Mouse (Mus musculus): ENCODE data around the gene Kif5c.

Gene Kif5c

DNA sequence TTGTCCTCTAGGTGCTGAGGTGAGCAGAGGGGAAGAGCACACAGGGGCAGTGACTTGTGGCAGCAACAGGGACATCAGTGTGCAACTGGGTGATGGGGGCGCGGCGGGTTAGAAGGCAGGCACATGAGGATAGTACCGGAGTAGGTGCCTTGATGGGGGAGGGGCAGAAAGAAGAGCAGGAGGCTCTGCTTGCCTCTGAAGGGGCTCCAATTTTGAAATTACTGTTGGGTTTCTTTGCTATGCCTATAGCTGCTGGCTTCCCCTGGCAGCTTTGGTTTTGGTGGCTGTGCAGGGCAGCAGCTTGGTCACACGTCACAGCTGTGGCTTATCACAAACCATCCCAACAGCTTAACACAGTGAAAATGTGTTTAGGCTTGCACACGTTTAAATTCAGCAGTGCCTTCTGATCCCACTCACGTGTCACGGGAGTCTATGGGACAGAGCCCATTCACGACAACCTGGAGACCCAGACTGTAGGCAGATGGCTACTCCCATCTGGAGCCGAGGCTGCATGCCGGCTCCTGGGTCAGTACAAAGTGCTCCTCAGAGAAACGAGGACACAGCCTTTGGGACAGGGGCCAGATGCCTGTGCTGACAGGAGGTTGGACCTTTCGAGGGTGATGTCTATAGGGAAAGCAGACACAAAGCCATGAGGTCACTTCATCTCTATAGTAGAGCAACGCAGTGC lies 126.1 kb downstream of the Kif5c start:
- no peak for DNase-seq (ENCODE audit: low read depth, low spot score)

DNA sequence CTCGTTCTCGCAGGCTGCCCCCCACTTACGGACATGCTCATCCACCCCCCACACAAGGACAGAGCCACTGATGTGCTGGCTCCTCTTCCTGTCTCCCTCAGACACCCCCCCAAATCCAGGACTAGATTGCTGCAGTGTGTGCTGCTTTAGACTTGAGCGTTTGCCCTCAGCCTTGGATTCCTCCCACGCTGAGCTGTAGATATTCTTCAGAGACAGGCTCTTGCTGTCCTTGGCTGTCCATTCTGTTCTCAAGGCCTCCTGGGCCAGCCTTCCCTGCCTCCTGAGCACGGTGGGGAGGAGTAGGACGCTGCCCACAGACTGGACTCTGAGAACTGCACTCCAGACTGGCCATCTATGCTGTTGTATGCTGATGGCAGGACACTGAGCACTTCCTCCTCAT lies 127.8 kb downstream of the Kif5c start:
- no peak for DNase-seq (ENCODE audit: low read depth, low spot score)

DNA sequence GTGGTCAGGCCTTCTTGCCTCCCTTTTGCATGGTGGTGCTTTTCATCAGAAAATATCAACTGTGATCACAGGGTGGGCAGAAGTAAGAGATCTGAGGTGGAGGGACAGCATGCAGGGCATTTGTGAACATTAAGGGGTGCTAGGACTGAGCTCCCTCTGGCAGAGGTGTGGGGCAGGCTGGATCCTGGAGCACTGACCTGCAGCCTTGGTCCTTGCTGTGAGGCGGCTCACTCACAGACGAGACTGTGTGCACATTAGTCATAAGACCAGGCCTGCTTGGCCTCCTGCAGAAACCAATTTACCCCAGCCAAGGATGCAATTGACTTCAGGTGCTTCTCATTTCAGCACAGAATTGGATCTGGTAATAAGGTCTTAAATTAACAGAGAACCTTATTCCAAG lies 128.6 kb downstream of the Kif5c start:
- DNase-seq (ENCODE audit: low read depth, low spot score), result no peak

DNA sequence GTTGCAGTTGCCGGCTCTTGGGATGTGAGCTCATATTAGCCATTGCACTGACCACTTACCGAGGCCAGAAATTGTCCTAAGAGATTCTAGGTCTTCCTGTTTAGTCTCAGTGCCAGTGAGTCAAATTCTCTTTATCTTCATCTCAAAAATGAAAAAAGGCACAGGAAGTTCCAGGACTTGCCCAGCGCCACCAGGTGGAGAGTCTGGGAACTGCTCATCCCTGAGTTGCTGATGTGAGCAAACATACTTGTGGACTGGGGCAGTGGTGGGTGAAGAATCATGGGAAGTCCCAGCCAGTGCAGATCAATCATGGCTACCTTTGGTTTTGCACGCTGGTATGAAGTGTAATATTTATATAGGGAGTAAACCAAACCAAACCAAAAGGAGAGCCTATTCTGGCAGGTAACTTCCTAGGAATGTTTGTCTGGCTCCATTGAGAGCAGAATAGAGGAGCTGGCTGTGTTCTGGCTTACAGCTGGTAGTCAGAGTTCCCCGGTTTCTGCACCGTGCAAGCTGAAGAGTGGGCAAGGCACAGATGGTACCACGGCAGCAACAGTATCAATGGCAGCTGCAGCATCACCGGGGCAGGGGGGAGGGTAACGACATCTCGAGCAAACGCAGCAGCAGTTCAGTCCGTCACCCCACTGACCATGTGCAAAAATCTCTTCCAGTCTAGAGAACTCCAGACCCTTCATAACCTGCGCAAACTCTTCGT lies 129.7 kb downstream of the Kif5c start:
- DNase-seq (ENCODE audit: low read depth, low spot score), result no peak

DNA sequence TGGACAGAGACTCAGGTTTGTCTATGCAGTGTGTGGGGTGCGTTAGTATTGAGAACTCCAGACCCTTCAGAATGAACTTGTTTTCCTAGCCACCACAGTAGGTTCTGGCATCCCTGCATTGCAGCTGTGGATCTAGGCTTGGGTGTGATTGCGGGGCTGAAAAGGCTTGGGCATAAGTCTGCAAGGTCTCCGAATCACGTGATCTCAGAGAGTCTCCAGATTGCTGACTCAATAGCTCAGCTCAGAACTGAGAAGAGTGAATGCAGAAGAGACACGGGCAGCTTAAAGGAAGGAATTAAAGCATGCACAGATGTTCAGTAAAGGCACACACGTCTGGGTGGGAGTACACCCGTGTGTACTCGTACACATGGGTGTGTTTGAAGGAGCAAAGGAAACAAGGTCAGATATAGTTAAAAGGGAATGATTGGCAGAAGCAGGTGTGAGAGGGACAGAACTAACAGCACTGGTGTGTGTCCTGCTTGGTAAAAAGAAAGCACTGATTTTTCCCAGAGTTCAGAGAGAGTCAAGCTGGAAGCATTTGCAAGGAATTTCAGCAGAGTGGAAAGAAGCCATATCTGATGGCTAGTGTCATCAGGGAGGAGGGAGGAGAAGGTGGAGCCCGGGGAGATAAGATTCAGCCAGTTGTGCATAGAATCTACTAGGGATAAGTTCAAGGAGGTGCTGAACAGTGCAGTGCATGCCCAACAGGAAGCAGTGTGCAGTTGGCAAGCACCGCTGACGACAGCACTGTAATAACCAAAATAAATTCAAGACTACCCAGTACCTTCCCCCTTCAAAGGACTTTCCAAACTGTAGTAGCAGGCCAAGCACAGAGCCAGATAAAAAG lies 130.9 kb downstream of the Kif5c start:
- no peak for DNase-seq (ENCODE audit: low read depth, low spot score)

DNA sequence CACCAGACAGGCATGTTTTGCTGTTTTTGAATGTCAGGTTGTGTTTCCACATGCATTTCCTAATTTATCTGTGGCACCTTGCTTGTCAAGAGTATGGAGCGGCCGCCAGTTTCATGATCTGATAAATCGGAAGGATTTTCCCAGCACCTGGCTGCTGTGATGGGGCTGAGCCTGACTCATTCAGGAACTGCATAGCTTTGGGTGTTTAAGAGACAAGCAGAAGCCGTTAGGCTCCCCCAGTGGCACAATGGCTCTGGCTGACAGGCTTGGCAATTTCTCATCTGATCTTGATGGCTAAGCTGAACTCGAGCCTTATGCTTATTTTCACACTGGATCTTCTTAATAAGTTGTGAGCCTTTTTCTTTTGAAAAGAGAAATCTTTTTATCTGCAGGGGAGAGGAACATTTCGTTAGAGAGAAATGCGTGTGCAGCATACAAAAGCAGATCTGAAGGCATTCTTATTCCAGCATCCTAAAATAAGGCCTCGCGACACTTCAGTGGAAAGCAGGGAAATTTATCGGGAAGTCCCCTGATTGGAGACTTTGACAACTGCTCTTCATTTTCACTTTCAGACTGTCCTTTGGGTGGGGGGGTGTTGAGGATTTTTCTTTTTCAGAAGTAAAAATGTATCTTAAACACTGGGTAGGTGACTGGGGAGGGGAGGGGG lies 132.6 kb downstream of the Kif5c start:
- DNase-seq (ENCODE audit: low read depth, low spot score), result no peak

DNA sequence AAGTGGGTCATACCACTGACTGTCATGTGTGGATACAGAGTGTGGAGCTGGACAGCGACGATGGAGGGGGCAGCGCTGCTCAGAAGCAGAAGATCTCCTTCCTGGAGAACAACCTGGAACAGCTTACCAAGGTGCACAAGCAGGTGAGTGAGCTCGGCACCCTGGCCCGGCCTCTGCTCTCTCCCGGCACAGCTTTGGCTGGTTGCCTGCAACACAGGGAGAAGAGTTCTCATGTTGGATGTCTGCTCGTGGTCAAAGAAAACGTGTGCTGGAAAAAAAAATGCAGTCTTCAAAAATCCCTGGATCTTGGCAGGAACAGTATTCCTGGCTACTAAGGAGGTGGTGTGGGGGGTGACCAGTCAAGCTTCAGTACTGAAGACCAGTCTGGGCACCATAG lies 133.1 kb downstream of the Kif5c start:
- DNase-seq (ENCODE audit: low read depth, low spot score), result no peak

DNA sequence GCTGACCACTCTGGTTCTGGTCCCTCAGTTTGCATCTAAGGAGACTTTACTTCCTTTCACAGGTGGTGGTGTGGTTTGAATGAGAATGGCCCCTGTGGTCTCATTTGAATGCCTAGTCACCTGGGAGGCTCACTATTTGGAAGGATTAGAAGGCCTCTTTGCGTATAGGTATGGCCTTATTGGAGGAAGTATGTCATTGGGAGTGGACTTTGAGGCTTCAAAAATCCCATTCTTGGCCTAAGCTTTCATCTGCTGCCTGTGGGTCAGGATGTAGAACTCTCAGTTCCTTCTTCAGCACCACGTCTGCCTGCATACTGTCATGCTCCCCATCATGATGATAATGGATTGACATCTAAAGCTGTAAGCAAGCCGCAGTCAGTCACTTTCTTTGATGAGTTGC lies 134.0 kb downstream of the Kif5c start:
- DNase-seq (ENCODE audit: low read depth, low spot score), result no peak

DNA sequence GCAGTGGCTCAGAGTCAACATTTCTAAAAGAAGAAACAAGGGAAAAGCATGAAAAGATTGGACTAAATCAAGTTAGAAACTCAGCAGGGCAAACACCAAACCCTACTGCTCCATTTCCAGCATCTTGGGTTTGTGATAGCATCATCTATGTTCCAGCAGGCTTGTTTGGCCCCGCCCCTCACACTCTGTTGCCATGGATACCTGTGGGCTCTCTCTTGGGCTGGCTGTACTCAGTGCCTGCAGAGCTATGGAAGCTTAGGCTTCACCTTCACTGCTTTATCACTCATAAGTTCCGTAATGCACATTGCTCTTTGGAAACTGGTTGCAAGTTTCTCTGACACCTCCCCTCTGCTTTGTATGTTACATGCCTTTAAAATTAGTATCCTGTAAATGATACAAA lies 136.0 kb downstream of the Kif5c start:
- no peak for DNase-seq (ENCODE audit: low read depth, low spot score)

DNA sequence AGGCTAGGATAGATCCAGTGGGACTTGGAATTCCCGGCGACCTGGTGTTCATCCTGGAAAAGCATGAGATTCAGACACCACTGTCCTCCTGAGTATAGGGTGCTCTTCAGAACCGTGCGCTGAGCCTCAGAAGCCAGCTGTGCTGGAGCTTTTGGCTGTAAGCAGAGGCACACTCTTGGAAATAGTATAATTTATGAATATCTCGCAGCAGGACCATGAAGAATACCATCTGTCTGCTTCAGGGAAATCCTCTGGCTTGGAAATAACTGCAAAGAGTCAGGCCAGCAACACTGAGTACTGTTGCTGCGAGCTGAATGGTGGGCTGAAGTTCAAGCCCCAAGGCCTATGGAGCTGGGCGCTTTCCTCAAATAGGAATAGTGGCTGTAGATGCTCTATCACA lies 138.5 kb downstream of the Kif5c start:
- no peak for DNase-seq (ENCODE audit: low read depth, low spot score)

DNA sequence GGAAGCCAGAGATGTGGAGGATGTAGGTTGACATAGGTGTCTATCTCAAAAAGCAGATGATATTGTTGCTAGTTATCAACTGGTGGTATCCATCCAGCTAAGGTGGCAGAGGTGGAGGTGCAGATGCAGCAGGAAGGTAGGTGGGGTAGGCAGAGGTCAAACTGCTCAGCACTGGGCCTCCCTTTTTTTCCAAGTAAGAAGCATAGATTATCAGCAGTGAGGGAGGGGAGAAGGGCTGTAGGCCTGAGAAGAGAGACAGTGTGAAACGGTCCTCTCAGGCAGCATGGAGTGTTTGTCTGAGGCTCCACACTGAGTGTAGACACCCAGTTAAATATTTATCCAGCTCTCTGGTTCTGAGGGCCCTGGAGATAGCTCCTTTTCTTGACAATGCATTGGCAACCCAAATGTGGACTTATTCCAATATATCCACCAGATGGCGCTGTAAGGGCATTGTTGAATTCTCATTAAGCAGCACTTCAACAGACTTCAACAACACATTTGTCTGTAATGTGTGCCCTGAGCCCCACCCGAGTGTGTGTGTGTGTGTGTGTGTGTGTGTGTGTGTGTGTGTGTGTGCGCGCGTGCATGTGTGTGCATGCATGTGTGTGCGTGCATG lies 145.3 kb downstream of the Kif5c start:
- DNase-seq (ENCODE audit: low read depth, low spot score), result no peak

DNA sequence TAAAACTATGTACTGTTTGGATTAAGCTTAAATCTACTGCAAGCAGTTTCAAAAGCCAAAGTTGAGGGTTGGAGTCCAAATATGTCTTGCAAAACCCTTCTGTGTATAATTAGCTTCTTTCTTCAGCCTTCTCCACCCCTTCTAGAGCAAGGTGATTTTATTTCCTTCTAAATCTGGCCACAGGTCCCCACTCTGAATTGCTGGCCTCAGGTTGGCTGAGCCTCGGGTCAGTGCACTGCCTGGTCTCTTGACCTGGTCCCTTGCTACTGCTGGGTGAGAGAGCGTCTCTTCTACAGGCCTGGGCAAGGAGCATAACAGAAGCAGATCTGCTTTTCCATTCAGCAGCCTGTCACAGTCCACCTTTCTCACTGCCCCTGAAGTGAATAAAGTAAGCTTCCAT lies 149.8 kb downstream of the Kif5c start:
- no peak for DNase-seq (ENCODE audit: low read depth, low spot score)

DNA sequence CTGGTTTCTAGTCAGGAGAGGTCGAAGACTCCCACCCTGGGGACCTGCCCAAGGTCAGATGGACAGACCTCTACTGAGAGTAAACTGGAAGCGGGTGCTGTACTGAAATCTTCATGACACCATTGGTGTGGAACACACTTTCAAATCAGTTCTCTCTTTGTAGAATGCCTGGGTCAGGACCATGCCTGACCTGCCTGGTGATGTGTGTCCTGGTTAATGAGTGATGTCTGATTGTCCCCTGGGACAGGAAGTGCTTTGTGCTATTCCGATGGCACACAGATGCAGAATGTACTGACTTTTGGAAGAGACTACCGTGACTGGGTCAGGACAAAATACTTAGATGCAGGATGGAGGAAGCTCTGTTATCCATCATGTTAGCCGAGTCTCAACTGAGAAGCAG lies 151.3 kb downstream of the Kif5c start:
- no peak for DNase-seq (ENCODE audit: low read depth, low spot score)

DNA sequence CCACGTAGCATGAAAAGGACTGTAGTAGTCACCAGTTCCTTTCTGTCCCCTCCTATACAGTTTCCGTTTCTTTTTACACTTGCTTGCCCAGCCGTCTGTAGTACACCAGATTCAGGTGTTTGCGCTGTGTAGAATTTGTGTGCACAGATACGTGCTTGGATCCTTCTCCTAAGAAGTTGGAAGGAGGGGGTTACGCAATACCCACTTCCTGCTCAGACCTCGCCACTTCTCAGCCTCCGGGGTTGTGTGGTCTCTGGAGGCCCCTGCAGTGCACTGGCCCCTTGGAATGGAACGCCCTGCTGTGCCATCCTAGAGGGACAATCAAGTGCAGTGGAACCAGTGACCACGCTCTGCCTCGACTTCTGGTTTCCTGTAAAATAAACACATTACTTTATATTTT lies 152.1 kb downstream of the Kif5c start:
- DNase-seq (ENCODE audit: low read depth, low spot score), result no peak

DNA sequence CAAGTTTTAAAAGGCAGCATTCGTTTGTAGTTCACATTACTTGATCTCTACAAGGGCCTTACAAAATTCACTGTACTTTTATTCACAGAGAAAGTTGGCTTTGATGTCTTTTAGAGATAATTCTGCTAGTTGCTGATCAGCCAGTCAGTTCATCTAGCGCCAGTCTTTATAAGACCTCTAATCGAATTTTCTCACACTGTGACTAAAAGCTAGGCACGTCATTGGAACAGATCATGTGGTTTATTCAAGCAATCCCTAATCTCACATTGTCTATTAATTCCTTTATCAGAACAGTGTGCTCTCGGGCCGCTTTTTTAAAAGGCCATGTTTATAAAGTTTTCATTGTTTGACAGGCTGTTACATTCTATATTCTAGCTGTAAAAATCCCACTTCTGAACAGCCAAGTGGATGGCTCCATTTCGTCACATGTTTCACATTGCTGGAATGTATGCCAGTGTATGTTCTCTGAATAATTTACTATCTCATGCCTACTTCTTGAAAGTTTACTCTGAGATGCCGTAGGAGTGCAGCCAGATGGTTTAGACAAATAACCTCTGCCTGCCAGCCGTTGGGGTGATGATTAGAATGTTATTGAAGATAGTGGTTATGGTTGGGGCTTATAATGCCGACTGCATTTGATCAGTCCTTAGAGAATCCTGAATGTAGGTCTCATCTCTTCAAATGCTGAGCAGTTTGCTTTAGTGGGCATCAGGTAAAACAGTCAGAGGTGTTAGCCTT lies 154.3 kb downstream of the Kif5c start:
- DNase-seq (ENCODE audit: low read depth, low spot score), result no peak

DNA sequence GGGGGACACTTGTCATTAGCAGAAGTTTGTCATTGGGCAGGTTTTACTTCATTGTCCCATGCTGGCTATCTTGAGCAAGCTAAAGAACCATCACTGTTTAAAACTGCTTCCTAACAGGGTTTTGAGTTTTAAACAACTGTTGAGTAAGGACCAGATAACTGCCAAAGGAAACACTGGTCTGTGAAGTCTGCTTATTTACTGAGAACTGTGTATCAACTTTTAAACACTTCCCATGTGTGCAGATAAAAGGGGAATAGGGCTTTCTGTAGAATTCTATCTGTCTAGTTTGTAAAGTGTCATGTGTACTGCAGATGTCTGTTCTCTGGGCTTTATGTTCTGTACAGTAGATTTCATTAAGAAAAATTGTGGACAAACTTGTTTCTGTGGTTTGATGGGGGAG lies 155.1 kb downstream of the Kif5c start:
- no peak for DNase-seq (ENCODE audit: low read depth, low spot score)

DNA sequence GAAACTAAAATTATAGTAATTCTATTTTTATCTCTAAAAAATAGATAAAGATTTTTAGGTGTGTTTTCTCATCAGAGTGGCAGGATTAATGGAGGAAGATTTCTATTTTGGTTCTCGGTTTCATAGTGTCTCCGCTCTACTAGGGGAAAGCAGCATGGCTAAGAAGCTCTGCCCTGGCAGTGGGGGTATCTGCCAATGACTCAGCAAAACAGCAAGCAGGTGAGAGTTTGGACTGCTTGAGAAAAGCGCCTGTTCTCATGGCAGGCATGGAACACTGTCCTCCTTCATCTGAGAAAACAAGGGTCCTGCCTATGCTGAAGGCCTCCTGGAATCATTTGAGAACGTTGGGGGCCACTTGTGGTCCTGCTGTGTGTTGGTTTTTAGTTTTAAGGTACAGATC lies 156.1 kb downstream of the Kif5c start:
- no peak for DNase-seq (ENCODE audit: low read depth, low spot score)

DNA sequence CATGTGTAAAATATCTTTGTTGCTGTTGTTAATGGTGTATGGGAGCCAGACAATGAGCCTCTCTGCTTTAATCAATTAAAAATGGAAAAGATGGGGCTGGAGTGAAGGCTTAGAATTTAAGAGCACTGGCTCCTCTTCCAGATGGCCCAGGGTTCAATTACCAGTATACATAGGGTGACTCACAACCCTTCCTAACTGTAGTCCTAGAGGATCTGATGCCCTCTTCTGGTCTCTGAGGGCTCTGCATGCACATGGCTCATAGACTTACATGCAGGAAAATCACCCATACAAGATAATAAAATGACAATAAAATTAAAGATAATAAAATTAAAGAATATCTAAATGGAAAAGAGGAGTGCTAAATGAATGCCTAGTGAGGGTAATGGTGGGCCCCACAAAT lies 156.6 kb downstream of the Kif5c start:
- DNase-seq (ENCODE audit: low read depth, low spot score), result no peak

DNA sequence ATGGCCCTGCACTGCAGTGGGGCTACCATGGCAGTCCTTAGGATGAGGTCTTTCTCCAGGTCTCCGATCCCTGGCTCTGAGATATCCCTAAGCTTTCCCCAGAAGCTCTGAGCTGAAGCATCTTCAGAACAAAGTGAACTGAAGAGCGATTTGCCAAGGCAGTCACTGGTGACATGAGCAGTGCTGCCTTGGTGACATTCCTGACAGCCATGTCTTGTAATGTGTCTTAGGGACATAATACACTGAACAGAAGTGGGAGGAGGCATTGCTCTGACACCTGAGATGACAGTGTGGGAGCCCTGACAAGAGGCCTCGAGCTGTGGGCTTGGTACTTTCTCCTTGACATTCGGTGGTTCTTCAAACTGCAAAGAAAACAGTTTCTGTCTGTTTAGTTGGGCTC lies 157.3 kb downstream of the Kif5c start:
- DNase-seq (ENCODE audit: low read depth, low spot score), result no peak

DNA sequence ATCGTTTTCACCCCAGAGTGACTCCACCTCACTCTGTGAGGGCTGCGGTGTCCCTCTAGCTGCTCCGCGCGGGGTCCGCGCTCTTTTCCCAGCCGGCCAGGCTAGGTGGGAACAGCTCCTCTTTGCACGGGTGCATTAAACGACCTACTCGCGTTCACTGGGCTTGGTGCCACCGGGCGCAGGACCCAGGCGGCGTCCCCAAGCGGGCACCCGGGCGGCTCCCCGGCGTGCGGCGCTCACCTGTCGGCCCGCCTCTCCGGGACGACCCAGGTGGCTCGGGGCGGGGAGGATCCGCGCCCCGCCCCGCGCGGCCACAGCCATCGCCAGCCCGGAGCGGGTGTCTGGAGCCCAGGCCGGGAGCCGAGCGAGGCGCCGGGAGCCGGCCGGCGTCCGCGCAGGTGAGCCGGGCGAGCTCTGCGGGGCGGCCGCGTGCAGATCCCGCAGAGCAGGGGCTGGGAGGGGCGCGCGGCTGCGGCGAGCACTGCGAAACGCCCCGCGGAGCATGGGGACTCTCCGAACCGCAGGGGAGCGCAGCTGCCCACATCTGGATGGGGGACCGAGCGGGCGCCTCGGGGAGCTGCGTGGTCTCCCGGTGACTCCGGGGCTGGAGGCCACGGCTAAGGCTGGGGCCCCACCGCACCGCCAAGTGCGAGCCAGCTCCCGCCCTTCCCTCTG lies 168.4 kb downstream of the Kif5c start, which contains the start of gene Lypd6b:
TSS of gene Lypd6b (plus strand) at position 313 of the 675 bp plus-strand sequence.
- no peak for DNase-seq (ENCODE audit: low read depth, low spot score)
